Mouse (Mus musculus) intestine, postnatal 0 days (tissue): Measurements from ENCODE around the gene Rapgefl1. TPM values are rescaled to one million over a fixed set of nuclear protein-coding genes. Genes with fewer than 3 reads are reported as not detected.

Source experiments
- ATAC-seq: fragments of 200-750 bp; cut with Nextera tagmentation; 2 replicates; pipeline ENCODE4 v1.8.0; 2017; ENCODE audit warnings: mild to moderate bottlenecking, moderate TSS enrichment, moderate library complexity
- H3K27ac ChIP-seq: fragments of 300-500 bp; sonication (generic); 2 replicates; pipeline ENCODE4 v1.5.1; 2014; ENCODE audit warnings: mild to moderate bottlenecking, low read depth, low read length, moderate library complexity
- H3K27me3 ChIP-seq: fragments of 300-500 bp; sonication (generic); replicated peaks from 2 replicates; pipeline ENCODE4 v1.6.1; 2014; ENCODE audit warnings: low read length, mixed read lengths; ENCODE audit not compliant: control insufficient read depth, insufficient read depth
- H3K36me3 ChIP-seq: fragments of 300-500 bp; sonication (generic); 2 replicates; pipeline ENCODE4 v1.6.1; 2014; ENCODE audit warnings: mild to moderate bottlenecking, moderate library complexity; ENCODE audit not compliant: control insufficient read depth, insufficient read depth
- H3K4me1 ChIP-seq: fragments of 300-500 bp; sonication (generic); replicated peaks from 2 replicates; pipeline ENCODE4 v1.6.1; 2014; ENCODE audit warnings: antibody characterized with exemption, low read length, mixed read lengths; ENCODE audit not compliant: control insufficient read depth, insufficient read depth
- H3K4me2 ChIP-seq: fragments of 300-500 bp; sonication (generic); replicated peaks from 2 replicates; pipeline ENCODE4 v1.6.1; 2014; ENCODE audit warnings: low read depth, mild to moderate bottlenecking, moderate library complexity
- H3K4me3 ChIP-seq: fragments of 300-500 bp; sonication (generic); 2 replicates; pipeline ENCODE4 v1.5.1; 2014; ENCODE audit warnings: low read depth, low read length
- H3K9ac ChIP-seq: fragments of 300-500 bp; sonication (generic); 2 replicates; pipeline ENCODE4 v1.6.1; 2014; ENCODE audit warnings: mild to moderate bottlenecking, low read depth, low read length
- H3K9me3 ChIP-seq: fragments of 300-500 bp; sonication (generic); 2 replicates; pipeline ENCODE4 v1.6.1; 2016; ENCODE audit warnings: mixed run types; ENCODE audit not compliant: control insufficient read depth
- CTCF ChIP-seq: sonication (generic); IDR thresholded peaks from 2 replicates; pipeline ENCODE4 v1.5.1; 2016; ENCODE audit warnings: low read depth, mild to moderate bottlenecking, control low read depth, antibody characterized with exemption, moderate library complexity
- WGBS: fragments of 180-500 bp; shearing (Covaris S2); extraction: QIAGEN DNeasy Blood & Tissue Kit; methylation state at CpG from one replicate; pipeline ENCODE4 v1.1.7; 2014; 5-methylcytosine and 5-hydroxymethylcytosine counted together
- polyA plus RNA-seq: library from polyadenylated mRNA; unstranded; fragments of >200 nt; fragmentation: Nextera tagmentation; extraction: Ambion mirVana; gene quantifications from 2 replicates; pipeline ENCODE4 v1.2.1, GENCODE M21; 2015

The Rapgefl1 gene
- polyA plus RNA-seq, 1 experiment from 2014 or later = 0.69 TPM

GRCm38 (mm10) chr11:98872040-98872439 lies 35.5 kb downstream of the Rapgefl1 start:
- WGBS = 75% methylated on average over 4 of the region's 4 CpGs
- Histone ChIP-seq H3K4me3 (no peak overlapping the region), H3K27me3 (no peaks in the 10 kb centered on the region), H3K9ac (no peak overlapping the region), H3K4me1 (peaks cover 6% of the 10 kb centered on the region; the same call in 1 of the 2 replicates), H3K9me3 (no peaks in the 10 kb centered on the region), H3K36me3 (peaks cover 27% of the 10 kb centered on the region), H3K27ac (no peak overlapping the region), H3K4me2 (no peak overlapping the region)
- ATAC-seq = no peak
- no peak for TF ChIP-seq CTCF

GRCm38 (mm10) chr11:98873900-98874299 lies 37.3 kb downstream of the Rapgefl1 start:
- H3K4me2 ChIP-seq = no peak overlapping the region
- WGBS = 60% methylated on average over 9 of the region's 9 CpGs

GRCm38 (mm10) chr11:98877001-98877400 lies 40.4 kb downstream of the Rapgefl1 start:
- peaks cover 8% of the 10 kb centered on the region; the same call in 1 of the 2 replicates for H3K36me3 ChIP-seq
- no peak for ATAC-seq
- 65% methylated on average over 9 of the region's 9 CpGs for WGBS

More at GRCm38 (mm10) chr11:98873900-98874299, 37.3 kb downstream of the Rapgefl1 start:
- no peaks in the 10 kb centered on the region for H3K9me3 ChIP-seq
- no peak overlapping the region for H3K4me3 ChIP-seq
- peak; percentile 81 for ATAC-seq
- no peak overlapping the region for H3K9ac ChIP-seq
- peaks cover 6% of the 10 kb centered on the region; the same call in 1 of the 2 replicates for H3K4me1 ChIP-seq
- TF ChIP-seq CTCF = no peak
- peak overlapping the region; percentile 36 for H3K27ac ChIP-seq
- no peaks in the 10 kb centered on the region for H3K27me3 ChIP-seq
- peaks cover 17% of the 10 kb centered on the region; the same call in 1 of the 2 replicates for H3K36me3 ChIP-seq

GRCm38 (mm10) chr11:98887703-98888102 lies 51.1 kb downstream of the Rapgefl1 start:
- ATAC-seq = 0 out of 2 replicates have a peak, but pooled peaks have one; percentile 19
- Histone ChIP-seq H3K4me1 (no peaks in the 10 kb centered on the region), H3K4me3 (no peak overlapping the region), H3K27me3 (no peaks in the 10 kb centered on the region), H3K27ac (no peak overlapping the region), H3K9me3 (no peaks in the 10 kb centered on the region), H3K36me3 (peaks cover 63% of the 10 kb centered on the region), H3K4me2 (no peak overlapping the region), H3K9ac (no peak overlapping the region)
- no peak for TF ChIP-seq CTCF
- WGBS = 85% methylated on average over 3 of the region's 3 CpGs

More at GRCm38 (mm10) chr11:98877001-98877400, 40.4 kb downstream of the Rapgefl1 start:
- H3K9ac ChIP-seq = no peak overlapping the region
- H3K27me3 ChIP-seq = no peaks in the 10 kb centered on the region
- H3K4me3 ChIP-seq = no peak overlapping the region
- H3K4me1 ChIP-seq = peaks cover 6% of the 10 kb centered on the region; the same call in 1 of the 2 replicates
- no peak overlapping the region for H3K27ac ChIP-seq
- TF ChIP-seq CTCF = no peak
- no peaks in the 10 kb centered on the region for H3K9me3 ChIP-seq
- H3K4me2 ChIP-seq = no peak overlapping the region

- peaks cover 77% of the 10 kb centered on the region for H3K36me3 ChIP-seq
Observed at GRCm38 (mm10) chr11:98889077-98889476, 52.5 kb downstream of the Rapgefl1 start.

GRCm38 (mm10) chr11:98889977-98890376 lies 53.4 kb downstream of the Rapgefl1 start:
- H3K9me3 ChIP-seq = no peaks in the 10 kb centered on the region
- peaks cover 86% of the 10 kb centered on the region for H3K36me3 ChIP-seq
- TF ChIP-seq CTCF = no peak
- H3K4me1 ChIP-seq = no peaks in the 10 kb centered on the region
- WGBS = 84% methylated on average over 5 of the region's 5 CpGs
- ATAC-seq = no peak
- no peak overlapping the region for H3K27ac ChIP-seq
- no peak overlapping the region for H3K9ac ChIP-seq
- H3K4me2 ChIP-seq = no peak overlapping the region
- H3K4me3 ChIP-seq = no peak overlapping the region
- H3K27me3 ChIP-seq = no peaks in the 10 kb centered on the region

More at GRCm38 (mm10) chr11:98889077-98889476, 52.5 kb downstream of the Rapgefl1 start:
- Histone ChIP-seq H3K4me1 (no peaks in the 10 kb centered on the region), H3K27me3 (no peaks in the 10 kb centered on the region), H3K27ac (no peak overlapping the region), H3K9ac (no peak overlapping the region), H3K4me2 (no peak overlapping the region), H3K9me3 (no peaks in the 10 kb centered on the region), H3K4me3 (no peak overlapping the region)
- 94% methylated on average over 4 of the region's 4 CpGs for WGBS
- ATAC-seq = no peak
- TF ChIP-seq CTCF = no peak

GRCm38 (mm10) chr11:98892426-98892825 lies 55.8 kb downstream of the Rapgefl1 start:
- no peak for ATAC-seq
- no peak overlapping the region for H3K4me2 ChIP-seq
- peaks cover 89% of the 10 kb centered on the region for H3K36me3 ChIP-seq
- no peak overlapping the region for H3K9ac ChIP-seq
- no peaks in the 10 kb centered on the region for H3K27me3 ChIP-seq
- no peak for TF ChIP-seq CTCF
- WGBS = 73% methylated on average over 5 of the region's 5 CpGs
- no peak overlapping the region for H3K27ac ChIP-seq
- H3K9me3 ChIP-seq = no peaks in the 10 kb centered on the region
- no peak overlapping the region for H3K4me3 ChIP-seq
- H3K4me1 ChIP-seq = no peaks in the 10 kb centered on the region
